Mouse (Mus musculus): ENCODE measurements at regions not wholly inside any gene's neighbourhood (a gene's known extent, or its start where the extent isn't known, plus 50 kb on each side); places are given as distances from the start of the nearest gene placed in this dataset.

DNA sequence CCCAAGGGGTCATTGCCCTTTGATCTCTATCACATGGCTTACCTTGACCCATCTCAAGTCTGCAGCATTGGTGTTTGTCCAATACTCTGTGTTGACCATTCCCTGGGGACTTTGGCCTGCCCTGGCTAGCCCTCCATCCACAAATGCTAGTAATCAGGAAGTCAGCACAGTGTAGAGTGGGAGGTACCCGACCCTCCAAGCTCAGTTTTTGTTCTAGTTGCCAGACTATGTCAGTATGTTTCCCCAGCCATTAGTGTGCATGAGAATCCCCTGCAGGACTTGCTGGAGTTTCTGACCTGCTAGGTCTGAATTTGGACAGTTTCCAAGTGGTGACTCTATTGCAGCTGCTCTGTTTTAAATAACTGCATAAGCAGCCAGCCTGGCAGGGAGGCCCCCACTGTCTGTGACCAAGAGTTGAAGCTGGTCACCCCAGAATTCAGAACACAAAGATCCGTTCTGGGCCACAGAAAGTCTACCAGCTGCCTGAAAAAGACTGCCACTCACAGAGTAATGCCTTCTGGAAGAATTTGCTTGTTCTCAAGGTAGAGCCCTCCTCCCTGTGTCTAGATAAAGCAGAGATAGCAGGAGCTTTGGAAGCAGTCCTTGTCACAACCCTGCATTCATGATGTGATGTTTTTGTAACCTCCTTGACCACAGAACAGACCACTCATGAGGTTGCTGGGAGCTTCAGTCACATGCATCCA lies 118.0 kb upstream of the Slc22a23 start:
- DNase-seq (ENCODE audit: low spot score) = peak; percentile 87

DNA sequence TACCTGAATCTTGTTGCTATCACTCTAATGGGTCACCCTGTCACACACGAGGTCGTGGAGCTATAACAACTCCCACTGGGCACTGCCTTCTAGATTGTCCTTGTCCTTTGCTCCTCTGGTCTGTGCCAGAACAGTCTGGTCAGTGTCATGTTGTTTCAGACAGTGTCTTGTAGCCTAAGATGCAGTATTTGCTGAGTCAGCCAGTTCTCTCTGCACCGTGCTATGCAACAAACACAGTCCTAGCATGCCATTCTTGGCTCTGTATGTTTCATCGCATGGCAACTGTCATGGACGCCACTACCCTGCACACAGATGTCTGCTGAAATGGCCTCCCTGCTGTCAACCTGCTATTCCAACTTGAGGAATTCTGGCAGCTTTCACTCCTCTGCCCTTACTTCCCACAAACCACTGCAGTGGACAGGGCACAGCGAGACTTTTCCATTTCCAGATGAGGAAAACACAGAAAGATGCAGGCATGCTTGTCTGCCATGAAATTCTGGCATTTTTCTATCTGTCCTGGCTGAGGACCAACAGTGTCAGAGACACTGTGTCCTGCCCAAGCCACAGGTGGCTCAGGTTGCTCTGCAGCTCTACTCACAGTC lies 117.3 kb upstream of the Slc22a23 start:
- peak; percentile 31 for DNase-seq (ENCODE audit: low spot score)

DNA sequence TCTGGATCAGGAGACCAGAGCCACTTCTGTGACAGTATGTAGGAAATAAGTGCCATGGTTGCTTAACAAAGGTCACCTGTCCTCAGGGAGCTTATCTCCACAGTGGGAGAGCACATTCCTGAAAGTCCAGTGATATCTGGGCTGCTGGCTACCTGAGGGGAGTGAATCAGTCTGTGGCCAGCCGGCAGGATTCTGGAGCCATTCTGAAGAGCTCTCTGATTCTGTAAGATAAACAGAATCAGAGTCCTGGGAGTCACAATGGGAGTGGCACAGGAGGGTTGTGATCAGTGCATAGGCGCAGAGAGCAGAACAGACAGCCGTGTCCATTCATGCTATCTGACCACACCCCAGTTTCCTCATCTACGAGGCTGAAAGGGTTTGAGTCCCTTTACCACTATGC lies 116.0 kb upstream of the Slc22a23 start:
- peak; percentile 81 for DNase-seq (ENCODE audit: low spot score)

DNA sequence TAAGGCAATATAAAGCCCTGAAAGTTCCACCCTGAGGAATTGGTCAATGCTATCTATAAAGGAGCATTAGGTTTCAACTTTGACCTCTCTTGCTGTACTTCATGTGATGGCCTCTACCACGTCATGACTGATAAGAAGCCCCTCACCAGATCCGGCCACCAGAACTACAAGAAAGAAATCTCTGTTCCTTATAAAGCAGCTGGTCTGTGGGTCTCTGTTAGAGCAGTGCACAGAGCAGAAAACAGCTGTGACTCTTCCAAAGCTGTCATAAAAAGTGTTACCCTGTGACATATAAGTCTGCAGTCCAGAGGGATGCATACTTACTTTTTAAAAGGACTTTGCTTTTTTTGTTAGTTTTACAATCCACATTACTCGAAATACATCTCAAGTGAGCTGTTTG lies 111.1 kb upstream of the Slc22a23 start:
- no peak for DNase-seq (ENCODE audit: low spot score)

DNA sequence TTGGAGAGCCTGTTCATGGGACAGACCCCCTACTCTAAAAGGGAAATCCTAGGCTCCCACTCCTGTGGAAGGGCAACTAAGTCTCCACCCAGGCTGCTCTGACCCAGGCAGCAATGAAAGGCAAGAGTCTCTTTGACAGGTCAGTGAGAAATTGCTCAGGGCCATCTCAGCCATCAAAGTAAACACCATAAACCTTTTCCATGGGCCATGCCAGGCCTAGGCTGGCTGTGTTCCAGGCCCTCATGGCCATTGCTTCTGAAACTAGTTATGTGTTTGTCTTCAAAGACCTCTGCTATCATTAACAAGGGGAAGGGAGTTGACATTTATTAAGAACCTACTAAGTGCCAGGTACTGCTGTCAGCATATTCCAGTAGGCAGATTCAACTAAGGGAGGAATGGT lies 101.8 kb upstream of the Slc22a23 start:
- no peak for DNase-seq (ENCODE audit: low spot score)

DNA sequence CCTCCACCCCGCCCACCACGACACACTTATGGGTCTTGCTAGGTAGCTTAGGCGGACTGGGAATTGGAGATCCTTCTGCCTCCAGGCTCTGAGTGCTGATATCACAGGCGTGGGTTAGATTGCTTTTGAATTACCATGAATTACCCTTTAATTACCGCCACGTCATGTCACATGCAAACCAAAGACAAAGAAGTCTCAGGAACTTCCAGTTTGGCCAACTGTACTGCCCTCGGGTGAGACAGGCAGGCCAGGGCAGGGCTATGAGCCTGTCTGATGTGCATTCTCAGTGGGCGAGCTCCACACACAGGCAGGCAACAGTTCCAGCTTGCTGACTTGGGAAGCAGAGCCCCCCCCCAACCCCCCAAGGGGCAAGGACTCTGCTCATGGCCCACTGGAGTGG lies 101.3 kb upstream of the Slc22a23 start:
- no peak for DNase-seq (ENCODE audit: low spot score)

DNA sequence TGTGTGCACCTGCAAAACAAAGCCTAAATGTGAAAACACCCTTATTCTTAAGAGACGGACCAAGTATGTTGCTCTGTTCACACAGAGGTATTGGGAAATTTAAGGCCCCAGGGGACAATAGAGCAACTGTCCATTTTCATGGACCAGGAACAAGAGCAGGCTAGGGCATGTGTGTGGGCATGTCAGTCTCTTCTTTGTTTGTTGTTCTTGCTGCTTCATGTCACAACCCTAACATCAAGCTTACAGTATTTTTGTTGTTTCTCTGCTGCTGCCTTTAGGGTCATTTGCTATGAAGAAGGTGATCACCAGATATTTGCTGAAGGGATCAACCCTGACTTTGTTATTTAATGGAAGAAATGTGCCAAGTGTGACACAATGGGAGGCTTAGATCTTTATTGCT lies 96.4 kb upstream of the Slc22a23 start:
- no peak for DNase-seq (ENCODE audit: low spot score)

DNA sequence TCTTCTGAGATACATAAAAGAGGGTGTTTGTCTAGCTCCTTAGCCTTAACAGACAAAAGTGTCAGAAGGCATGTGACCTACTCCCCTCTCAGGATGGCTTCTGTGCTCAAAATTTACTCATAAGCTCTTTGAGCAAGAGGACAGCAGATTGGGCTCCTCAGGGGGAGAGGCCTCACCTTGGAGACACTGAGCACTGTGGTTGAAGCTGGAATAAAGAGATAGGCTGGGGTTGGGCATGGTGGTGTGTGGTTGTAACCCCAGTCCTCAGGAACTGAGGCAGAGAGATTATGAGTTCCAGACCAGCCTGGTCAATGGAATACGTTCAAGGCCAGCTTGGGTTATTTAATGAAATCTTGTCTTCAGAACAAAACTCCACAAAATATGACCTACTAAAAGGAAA lies 82.5 kb upstream of the Slc22a23 start:
- no peak for DNase-seq (ENCODE audit: low spot score)

DNA sequence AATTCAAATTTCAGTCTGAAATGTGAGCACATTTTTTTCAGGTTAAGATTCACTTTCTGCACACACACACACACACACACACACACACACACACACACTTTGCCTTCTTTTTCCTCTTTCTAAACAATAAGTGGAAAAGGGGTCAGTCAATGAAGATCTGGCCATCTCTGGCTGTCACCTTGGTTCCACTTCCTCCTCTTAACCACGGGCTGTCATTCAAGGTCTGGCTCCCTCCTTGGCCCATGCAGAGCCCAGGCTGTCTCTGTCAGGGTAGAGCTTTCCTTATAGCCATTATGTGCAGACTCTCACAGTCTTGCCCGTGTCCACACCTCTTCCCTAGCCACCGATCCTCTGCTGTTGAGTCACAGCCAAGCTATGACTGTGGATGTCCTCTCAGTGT lies 79.9 kb upstream of the Slc22a23 start:
- no peak for DNase-seq (ENCODE audit: low spot score)

DNA sequence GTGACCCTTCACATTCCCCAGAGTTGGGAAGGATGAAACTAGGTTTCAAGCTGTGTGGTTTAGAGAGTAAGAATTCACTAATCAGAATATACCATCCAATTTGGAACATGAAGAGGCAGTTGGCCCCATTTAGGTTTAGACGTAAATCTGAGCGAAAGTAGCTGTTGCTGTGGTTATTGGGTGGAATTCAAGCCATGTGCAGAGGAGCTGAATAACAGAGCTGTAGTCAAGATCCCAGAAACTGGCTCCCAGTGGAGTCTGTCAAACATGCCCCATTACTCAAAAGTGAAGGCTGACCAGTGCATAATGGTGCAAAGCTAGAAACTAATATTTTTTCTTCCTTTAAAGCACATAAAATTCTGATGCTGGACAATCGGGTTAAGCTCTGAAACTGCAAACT lies 76.7 kb upstream of the Slc22a23 start:
- no peak for DNase-seq (ENCODE audit: low spot score)

DNA sequence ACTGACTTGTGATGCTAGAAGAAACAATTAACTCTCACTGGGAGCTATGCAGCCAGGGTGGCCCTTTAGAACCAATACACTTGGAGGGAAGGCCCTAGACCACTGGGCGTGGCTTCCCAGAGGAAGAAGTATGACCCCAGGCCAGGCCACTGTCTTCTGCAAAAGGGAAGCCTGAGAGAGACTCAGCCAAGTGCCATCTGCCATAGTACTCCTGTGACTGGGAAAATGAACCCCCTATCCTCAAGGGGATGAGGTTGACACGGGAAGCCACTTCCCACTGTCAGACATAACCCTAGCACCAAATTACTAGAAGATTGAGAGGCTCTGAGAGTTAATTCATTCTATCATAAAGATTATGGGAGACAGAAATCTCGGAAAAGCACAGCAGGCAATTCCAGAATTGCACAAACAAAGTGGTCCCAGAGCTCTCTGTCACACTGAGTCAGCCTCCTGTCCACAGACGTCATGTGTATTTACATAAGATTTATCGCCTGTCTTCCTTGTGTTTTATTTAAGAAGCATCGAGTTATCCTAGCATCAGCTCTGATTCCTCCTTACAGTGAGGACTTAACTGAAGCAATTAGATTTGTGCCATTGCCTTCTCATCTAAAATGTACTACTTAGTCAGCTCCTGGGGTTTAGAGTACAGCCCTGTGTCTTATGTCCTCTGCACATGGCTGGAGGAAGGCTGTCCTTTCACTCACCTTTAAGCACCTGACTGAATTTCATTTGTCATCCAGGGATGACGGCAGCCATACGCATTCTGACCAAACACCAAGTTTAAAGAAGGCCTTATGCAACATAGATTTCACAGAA lies 75.6 kb upstream of the Slc22a23 start:
- DNase-seq (ENCODE audit: low spot score) = no peak

DNA sequence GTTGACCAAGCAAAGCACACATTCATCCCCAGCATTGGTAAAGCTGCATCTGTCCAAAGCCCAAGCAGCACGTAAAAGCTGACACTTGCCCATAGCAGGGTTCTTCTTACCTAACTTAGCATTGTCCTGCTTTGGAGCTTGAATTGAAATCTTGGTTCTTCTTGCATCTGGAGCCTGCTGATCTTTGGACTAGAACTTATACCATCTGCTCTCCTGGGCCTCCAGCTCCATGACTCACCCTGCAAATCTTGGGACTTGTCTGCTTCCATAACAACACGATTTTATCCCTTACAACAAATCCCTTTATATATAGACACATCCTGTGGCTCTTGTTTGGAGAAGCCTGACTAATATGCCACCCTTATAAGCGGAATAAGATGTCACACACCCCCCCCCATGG lies 74.1 kb upstream of the Slc22a23 start:
- DNase-seq (ENCODE audit: low spot score) = no peak

DNA sequence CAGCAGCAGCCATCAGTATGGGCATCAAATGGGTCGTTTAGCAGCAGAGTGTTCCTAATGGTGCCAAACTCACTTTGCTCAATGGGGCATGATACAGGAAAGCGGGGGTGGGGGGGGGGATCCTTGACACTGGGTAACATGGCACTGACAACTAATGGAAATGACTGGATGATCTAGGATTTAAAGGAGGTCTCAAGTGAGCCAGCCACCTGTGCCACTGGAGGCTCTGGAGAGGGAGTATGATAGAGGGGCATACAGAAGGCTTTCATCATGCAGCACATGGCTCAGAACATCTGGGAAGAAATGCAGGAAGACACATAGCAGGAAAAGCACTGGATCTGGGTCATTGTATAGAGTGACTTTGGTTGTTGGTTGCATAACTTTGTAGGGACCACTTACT lies 71.6 kb upstream of the Slc22a23 start:
- DNase-seq (ENCODE audit: low spot score) = no peak

DNA sequence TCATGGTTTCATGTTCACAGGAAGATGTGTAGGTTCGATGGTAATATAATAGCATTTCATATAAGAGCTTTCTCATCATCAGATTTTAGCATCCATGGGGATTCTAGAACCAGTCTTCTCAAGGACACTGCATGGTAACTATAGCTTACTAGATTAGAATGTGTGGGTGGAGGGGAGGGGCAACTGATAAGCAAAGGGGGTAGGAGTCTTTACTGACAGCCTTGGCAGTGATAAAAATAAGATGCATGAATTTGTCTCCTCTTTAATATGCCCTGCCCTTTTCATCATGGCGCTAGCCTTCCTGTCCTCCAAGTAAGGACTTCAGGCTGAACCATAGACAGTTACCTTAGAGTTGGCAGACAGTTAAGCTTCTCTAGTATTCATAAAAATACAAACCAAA lies 69.6 kb upstream of the Slc22a23 start:
- DNase-seq (ENCODE audit: low spot score) = no peak

DNA sequence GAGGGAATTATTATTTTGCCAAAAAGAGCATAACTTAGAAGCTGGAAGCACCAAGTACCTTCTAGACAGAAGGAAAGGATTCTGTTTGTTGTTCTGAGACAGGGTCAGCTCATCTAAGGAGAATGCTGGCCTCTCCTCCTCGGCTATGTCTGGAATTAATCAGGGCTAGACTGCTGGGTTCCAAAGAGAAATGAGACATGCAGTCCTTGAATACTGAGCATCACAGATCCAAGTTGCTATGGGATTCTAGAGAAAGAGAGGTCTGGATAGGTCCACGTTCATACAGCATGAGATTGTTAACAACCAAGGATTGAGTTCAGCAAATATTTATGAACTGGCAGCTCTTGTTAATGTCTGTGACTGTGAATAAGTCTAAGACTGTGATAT lies 63.7 kb upstream of the Slc22a23 start:
- DNase-seq (ENCODE audit: low spot score) = no peak

DNA sequence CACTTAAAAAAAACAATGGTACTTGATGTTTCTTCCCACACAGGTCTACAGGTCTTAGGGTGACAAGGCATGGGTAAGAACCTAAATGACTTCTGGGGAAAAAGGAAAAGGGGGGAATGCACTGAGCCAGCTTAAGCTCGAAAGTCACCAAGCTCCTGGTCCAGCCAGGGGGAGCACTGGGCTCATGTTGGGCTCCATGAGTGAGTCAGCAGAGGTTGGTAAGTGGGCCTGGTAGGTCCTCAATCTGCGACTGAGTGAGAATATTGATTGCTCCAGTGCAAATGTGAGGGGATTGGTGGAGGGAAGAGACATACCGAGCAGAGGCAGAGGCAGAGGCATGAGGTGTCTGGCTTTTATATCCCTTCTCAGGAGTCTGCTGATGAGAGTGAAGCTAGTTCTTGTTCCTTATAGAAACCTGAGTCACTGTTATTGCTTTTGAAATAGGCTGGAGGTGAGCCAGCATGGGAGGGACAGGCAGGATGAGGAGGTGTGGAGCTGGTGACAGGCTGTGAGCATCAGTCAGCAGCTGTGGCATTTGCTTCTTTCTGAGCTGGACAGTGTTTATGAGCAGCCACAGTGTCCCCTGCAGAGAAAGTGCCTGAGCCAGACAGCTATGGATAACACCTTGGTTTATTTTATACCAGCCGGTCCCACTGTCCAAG lies 63.2 kb upstream of the Slc22a23 start:
- DNase-seq (ENCODE audit: low spot score) = no peak

DNA sequence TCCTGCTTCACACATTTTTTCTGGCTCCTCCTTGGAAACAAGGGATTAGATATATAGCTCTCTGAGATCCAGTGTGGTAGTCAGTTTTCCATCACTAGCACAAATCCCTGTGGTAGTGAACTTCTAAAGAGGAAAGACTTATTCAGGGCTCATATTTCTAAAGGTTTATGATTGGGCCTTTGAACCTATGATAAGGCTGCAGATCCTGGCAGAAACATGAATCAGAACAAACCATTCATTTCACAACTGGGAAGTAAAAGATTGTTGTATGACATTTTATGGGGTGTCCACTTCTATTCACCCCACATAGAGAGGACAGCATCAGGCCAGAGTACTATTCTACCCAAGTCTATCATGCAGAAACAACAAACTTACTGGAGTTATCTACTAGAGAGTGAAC lies 61.3 kb upstream of the Slc22a23 start:
- DNase-seq (ENCODE audit: low spot score) = no peak

DNA sequence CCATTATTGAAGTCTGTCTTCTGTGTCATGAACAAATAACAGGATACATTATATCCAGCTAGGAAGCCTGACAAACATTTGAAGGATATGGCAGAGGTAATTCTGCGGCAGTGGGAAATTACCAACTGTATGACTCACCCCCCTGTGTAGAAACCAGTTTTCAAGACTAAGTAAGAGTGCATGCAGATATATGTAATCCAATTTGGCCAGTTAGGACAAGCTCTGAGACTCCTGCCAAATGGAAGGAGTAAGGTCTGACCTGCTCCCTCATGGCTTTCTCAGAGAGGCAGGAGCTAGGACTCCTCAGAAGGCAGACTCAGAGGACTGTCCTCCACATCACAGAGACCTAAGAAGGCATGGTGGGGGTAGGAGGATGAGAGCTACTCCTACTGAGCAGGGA lies 57.6 kb upstream of the Slc22a23 start:
- DNase-seq (ENCODE audit: low spot score) = no peak

DNA sequence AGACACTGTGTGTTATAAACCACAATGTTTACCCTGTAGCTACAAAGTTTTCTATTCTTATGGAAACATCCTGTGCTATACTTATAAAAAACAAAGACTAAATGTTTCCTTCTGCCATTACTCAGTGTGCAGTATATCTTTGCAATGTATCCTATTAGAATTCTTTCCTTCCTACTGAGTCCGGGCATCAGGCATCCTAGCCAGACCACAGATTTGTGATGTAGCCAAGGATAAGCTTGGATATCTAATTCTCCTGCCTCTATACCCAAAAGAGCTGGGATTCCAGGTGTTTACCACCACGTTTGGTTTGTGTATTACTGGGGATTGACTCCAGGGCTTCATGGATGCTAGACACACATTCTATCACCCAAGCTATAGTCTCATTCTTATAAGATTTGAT lies 56.0 kb upstream of the Slc22a23 start:
- no peak for DNase-seq (ENCODE audit: low spot score)

DNA sequence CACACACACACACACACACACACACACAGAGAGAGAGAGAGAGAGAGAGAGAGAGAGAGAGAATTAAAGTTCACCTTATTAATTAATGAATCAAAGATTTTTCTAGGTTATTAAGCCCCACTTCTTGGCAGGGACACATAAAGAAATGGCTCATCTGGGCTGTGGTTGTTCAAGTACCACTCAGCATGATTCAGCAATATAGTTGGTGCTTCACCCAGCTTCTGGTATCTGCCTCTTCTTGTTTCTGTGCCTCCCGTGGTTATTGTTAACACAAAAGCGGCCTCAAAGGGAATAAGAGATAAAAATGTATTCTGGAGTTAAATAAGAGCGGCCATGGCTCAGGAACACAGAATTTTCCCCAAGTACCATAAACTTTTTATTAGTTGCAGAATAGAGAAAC lies 53.9 kb upstream of the Slc22a23 start:
- no peak for DNase-seq (ENCODE audit: low spot score)

DNA sequence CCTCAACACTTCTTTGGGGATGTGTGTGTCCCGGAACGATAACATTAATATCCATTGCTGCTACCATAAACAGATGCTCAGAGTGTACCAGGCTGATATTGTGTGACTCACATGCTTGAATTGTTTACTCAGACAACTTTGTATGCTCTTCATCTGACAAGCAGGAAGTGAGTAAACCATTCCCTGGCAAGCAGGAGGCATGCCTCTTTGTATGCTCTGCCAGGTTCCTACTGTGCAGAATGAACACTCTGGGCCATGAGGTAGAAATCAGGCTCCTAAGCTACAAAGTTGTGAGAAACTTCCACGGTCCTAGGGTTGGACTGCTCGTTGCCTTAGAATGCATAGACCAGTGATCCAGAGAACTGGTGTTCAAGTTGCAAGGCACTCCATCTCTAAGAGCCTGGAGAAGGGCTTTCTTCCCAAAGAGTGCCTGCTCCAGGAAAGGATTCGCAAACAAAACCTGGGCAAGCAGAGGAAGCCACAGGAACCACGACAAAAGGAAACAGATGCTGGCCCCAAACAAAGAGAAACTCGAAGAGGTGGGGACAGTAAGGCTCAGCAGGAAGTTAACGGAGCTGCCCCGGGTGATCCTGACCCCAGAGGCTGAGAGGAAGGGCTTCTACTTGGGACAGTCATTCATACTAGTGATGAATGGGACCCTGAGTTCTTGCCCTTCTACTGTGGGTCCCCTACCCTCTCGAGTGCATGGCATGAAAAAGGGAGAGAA lies 53.2 kb upstream of the Slc22a23 start:
- DNase-seq (ENCODE audit: low spot score) = peak; percentile 20

DNA sequence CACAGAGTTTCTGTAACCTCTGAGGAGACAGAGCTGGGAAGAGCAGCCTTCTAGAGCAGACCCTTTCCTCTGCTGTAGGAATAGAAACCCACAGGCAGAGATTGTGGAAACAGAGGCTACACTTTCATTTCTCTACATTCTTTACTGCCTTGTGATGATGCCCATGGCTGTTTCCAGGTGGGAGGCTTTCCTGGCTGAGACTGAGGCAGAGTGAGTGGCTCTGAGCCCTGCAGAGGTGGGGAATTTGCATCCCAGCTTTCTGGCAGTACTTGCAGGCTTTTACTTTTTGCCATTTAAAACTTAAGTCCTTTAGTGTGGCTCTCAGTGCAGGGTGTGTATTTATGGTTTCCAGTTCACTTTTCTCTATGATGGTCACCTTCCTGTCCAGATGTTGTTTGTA lies 50.5 kb upstream of the Slc22a23 start:
- DNase-seq (ENCODE audit: low spot score) = no peak
